Mouse (Mus musculus) heart, postnatal 14 days (tissue): Measurements from ENCODE around the gene Tmprss9. TPM values are rescaled to one million over a fixed set of nuclear protein-coding genes. Genes with fewer than 3 reads are reported as not detected.

Experiments used
- DNase-seq, 2 experiments: peaks; one replicate each; pipeline ENCODE4 v3.0.0; 2021 to 2022
- intact Hi-C: fragments of 180-260 bp; cut with DNase I; formaldehyde crosslinking; loops from one replicate; pipeline ENCODE4 v1.15.1; 2025
- total RNA-seq, 2 experiments: library from RNA; stranded (reverse); gene quantifications; 2 replicates each; pipeline ENCODE4 v1.2.3; 2021

Tmprss9 gene
- total RNA-seq, 2 experiments from 2014 or later: not detected

GRCm38 (mm10) chr10:80841685-80842084 lies 30.0 kb upstream of the Tmprss9 start:
- intact Hi-C loops: no loop called here

DNA sequence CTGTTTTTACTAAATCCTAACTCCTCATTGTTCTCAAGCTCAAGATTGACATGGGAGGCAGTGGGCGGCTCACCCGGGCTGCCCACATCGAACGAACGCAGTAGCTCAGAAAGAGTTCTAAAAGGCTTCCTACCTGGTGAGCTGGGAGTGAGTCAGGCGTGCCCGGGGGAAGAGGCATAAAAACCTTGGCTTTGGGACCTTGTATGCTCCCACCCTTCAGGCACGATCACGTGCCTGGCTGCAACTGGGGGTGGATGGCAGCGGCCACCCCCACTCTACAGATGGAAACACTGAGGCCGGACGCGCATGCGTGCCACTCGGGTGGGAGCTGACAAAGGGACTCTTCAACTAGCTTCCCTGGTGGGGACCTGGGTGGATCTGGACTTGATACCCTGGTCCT lies 29.3 kb upstream of the Tmprss9 start:
- intact Hi-C loops: no loop called here
- DNase-seq: no peak

More at GRCm38 (mm10) chr10:80841685-80842084, 30.0 kb upstream of the Tmprss9 start:
- no peak for DNase-seq

GRCm38 (mm10) chr10:80843087-80843930 lies 28.3 kb upstream of the Tmprss9 start:
- DNase-seq: no peak
- intact Hi-C loops: no loop called here

GRCm38 (mm10) chr10:80843931-80844547 lies 27.6 kb upstream of the Tmprss9 start, which contains the start of gene Lingo3:
Gene Lingo3, minus strand, starts transcription at chr10:80844039.
- peak in 1 of 2 experiments; percentile 54 for DNase-seq
- intact Hi-C loops: no loop called here

GRCm38 (mm10) chr10:80845055-80845693 lies 26.5 kb upstream of the Tmprss9 start:
- intact Hi-C loops: no loop called here
- no peak for DNase-seq

DNA sequence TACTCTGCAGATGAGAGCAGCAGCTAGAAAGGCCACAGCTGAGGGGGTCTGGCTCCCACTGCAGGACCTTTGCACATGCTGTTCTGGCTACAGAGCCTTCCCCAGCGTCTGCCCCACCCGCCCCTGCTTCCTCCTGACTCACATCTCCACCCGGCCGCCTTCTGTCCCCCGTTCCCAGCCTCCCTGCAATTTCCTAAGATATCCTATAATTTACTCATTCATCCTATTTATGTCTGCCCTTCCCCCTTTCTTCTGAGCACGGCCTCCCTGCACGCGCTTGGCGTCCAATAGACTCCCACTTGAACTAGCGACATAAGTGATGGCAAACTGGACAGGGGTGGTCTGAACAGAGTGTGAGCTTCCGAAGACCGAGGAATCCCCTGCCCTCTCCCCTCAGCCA lies 25.9 kb upstream of the Tmprss9 start:
- intact Hi-C loops: no loop called here
- no peak for DNase-seq

DNA sequence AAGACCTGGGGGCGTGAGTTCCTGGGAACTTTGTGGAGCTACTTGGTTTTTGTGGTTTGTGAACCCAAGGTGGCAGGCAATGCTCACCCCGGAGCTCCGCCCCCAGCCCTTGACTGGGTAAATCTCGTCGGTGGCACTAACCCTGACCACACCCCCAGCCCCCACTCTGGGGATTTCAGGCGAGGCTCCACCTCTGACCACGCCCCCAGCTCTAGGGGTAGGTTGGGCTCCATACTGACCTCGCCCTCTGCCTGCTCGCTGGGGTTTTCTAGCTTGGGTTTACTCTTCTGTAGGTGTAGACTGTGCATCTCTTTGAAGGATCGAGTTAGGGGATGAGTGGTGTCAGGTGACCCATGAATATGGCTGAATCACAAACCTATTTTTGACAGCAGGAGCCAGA lies 23.1 kb upstream of the Tmprss9 start:
- intact Hi-C loops: no loop called here
- DNase-seq: peak in 1 of 2 experiments; percentile 50

- intact Hi-C loops: loop anchor here (2.0 kb wide), 1 partner anchor 22 kb away; no protein-coding TSS in a partner anchor
- DNase-seq: peak; percentile 99 to 100
Measured at GRCm38 (mm10) chr10:80854913-80855748, 16.5 kb upstream of the Tmprss9 start, which contains the start of the genes Lsm7 and Sppl2b. Gene Lsm7, minus strand, starts transcription at chr10:80855209. Gene Sppl2b, plus strand, starts transcription at chr10:80855275.

DNA sequence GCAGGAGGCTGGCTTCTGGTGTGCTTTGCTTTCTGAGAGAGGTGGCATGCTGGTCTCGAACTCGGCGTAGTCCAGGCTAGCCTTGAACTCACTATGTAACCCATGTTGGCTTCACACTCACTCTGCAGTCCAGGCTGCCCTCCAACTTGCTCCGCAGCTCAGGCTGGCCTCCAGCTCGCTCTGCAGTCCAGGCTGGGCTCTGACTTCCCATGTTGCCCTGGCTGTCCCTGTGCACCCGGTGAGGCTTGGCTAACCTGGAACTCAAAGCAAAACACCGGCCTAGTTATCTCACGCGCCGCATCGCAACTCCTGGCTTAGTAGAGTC lies 15.9 kb upstream of the Tmprss9 start:
- peak in 1 of 2 experiments; percentile 18 for DNase-seq
- intact Hi-C loops: loop anchor here (2.0 kb wide), 1 partner anchor 23 kb away; no protein-coding TSS in a partner anchor

DNA sequence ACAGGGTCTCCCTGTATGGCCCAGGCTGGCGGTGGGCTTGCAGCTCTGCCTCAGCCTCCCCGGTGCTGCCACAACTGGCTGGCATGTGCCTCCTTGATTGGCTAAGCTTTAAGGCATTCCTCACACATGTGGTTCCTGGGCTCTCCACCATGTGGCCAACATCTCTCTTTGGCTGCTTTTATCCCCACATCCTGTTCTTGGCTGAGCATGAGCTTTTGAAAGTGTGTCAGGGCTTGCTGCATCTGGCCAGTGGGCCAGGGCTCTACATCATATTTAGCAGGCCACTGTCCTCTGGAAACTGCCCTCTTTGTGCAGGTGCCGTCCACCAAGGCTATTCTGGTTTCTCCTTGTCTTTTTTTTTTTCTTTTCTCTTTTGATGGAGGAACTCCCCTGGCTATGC lies 15.4 kb upstream of the Tmprss9 start:
- DNase-seq: peak in 1 of 2 experiments; percentile 25
- intact Hi-C loops: no loop called here

GRCm38 (mm10) chr10:80856908-80857307 lies 14.7 kb upstream of the Tmprss9 start:
- no peak for DNase-seq
- intact Hi-C loops: no loop called here

- intact Hi-C loops: no loop called here
- no peak for DNase-seq
Measured at GRCm38 (mm10) chr10:80857386-80857785, 14.3 kb upstream of the Tmprss9 start.

DNA sequence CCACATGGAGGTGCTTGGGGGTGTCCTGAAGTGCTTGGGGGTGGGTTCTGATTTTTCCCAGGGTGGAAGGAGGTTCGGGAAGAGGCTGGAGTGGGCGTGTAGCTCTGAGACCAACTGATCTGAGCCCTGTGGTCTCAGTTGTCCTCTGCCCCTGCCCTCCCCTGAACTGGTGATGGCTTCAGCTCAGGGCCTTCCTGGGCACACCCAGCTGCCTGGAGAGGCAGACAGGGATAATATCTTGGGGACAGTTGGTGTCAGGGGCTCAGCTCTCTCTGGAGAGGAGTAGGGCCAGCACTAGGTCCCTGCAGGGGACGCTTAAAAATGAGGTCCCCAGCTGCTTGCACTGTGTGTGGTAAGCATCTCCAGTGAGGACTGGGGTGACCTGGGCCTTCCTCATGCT lies 13.8 kb upstream of the Tmprss9 start:
- intact Hi-C loops: no loop called here
- DNase-seq: no peak

DNA sequence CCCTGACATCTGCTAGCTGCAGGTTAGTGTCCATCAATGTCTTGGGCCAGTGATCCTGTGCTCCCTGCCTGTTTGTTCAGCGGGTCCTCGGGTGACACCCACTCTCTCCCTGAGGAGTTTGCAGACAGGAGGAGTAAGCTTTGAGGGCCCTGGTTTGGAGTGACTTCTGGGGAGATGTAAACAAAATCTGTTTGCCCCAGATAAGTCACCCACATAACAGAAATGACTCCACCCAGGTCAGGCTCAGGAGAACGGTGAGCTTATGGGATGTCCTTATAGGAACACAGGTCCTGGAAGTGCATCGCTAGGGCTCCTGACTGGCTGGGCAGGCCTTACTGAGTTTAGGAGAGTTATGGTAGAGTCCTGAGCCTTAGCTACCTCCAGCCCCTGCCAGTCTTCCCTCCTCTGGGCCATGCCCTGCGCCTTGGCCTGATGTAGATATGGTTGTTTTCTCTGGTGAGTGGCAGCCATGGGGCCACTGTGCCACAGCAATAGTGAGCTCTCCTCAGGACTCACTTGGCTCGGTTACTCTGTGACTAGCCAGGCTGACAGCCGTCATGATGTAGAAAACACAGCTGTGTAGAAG lies 13.2 kb upstream of the Tmprss9 start:
- intact Hi-C loops: no loop called here
- no peak for DNase-seq

- intact Hi-C loops: no loop called here
- no peak for DNase-seq
Measured at GRCm38 (mm10) chr10:80862305-80862704, 9.3 kb upstream of the Tmprss9 start.

DNA sequence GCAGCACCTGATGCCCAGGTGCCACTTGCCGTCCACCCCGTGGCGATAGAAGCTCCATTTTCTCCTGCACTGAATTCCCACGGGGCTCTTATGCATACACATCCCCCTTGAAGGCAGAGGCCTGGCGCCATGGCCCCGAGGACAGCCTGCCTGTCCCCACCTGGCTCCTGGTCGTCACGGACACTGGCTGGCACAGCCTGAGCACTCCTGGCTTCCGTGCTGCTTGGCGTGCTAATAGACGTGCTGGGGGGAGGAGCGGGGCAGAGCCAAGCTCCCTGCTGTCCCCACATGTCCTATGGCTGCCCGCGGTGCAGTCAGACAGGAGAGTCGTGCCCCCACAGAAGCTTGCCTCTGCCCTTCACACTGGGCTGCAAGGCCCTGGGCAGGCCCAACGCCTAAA lies 7.2 kb upstream of the Tmprss9 start:
- peak in 1 of 2 experiments; percentile 14 for DNase-seq
- intact Hi-C loops: no loop called here

DNA sequence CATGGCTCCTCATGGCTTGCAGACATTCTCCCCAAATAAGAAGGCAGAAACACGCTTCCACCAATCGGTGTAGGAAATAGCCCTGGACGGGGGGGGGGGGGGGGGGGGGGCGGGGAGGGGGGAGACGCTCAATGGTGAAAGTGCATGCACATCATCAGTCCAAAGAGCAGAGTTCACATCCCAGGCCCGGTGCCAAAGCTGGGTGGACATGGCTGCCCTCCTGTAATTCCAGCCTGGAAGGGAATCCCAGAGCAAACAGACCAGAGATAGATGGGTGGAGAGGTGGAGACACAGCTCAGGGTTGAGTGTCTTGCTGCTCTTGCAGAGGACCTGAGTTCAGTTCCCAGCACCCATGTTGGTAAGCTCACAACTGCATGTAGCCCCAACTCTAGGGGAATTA lies 655 bp upstream of the Tmprss9 start:
- no peak for DNase-seq
- intact Hi-C loops: no loop called here

- no peak for DNase-seq
- intact Hi-C loops: no loop called here
Measured at GRCm38 (mm10) chr10:80874035-80874434, 2.4 kb downstream of the Tmprss9 start.

DNA sequence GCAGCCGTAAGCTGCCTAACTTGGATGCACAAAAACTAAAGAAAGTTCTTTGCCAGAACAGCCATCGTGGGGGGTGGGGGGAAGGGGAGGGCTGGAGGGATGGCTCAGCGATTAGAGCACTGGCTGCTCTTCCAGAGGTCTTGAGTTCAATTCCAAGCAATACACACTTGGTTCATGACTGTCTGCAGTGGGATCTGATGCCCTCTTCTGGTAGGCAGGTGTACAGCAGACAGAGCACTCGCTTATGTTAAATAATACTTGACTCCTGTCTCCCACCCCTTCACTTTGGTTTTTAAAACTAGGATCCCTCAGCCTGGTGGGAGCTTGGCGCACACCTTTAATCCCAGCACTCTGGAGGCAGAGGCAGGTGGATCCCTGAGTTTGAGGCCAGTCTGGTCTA lies 4.4 kb downstream of the Tmprss9 start:
- peak; percentile 52 to 74 for DNase-seq
- intact Hi-C loops: loop anchor here (2.0 kb wide), 1 partner anchor 127 kb away; no protein-coding TSS in a partner anchor

DNA sequence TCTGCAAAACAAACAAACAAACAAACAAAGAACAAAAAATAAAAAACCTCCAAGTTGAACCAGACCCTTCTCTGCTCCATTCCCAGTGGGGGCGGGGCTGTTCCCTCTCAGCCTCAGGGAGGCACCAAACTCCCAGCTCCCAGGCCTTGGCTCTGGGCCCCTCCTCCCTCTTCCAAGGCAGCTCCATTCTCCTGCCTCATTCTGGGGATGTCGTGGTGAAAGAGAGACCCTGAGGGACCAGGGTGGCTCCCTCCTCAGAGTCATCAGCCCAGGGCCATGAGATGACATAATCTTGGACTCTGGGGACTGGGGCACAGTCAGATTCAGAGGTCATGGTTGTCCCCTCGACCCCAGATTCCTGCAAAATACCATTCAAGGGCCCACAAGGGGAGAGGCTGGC lies 4.9 kb downstream of the Tmprss9 start:
- no peak for DNase-seq
- intact Hi-C loops: loop anchor here (2.0 kb wide), 1 partner anchor 128 kb away; no protein-coding TSS in a partner anchor
